Mouse (Mus musculus) MEL (cell line): ENCODE measurements at regions not wholly inside any gene's neighbourhood (a gene's known extent, or its start where the extent isn't known, plus 50 kb on each side); places are given as distances from the start of the nearest gene placed in this dataset.

Experiments used
- DNase-seq: peaks from one replicate; pipeline ENCODE4 v3.0.0; 2011; ENCODE audit warnings: low read depth, low spot score
- H3K27ac ChIP-seq: 2 replicates; pipeline ENCODE4 v1.5.1; 2012; ENCODE audit warnings: low read depth, mild to moderate bottlenecking, control low read depth, low read length, moderate library complexity; ENCODE audit not compliant: control insufficient read depth
- H3K27me3 ChIP-seq, 2 experiments: fragments of 150-350 bp in 1 of 2; sonication (generic) in 1 of 2; 2 replicates each; pipeline ENCODE4 v1.6.1; 2012; ENCODE audit warnings: low read length in 2 of 2, mild to moderate bottlenecking in 2 of 2, improper control_type of control experiment in 1 of 2, moderate library complexity in 1 of 2; ENCODE audit not compliant: insufficient read depth in 2 of 2, control insufficient read depth in 1 of 2
- H3K36me3 ChIP-seq, 2 experiments: 2 replicates each; pipeline ENCODE4 v1.6.1; 2012 to 2014; ENCODE audit warnings: low read length in 2 of 2, improper control_type of control experiment in 1 of 2, inconsistent platforms in 1 of 2, mild to moderate bottlenecking in 1 of 2; ENCODE audit not compliant: insufficient read depth in 2 of 2, control insufficient read depth in 1 of 2
- H3K4me1 ChIP-seq, 2 experiments: fragments of 150-350 bp in 1 of 2; sonication (generic) in 1 of 2; 2 replicates each; pipeline ENCODE4 v1.6.1; 2012; ENCODE audit warnings: low read length in 2 of 2, improper control_type of control experiment in 1 of 2, mild to moderate bottlenecking in 1 of 2; ENCODE audit not compliant: insufficient read depth in 2 of 2, control insufficient read depth in 1 of 2
- H3K4me3 ChIP-seq, 2 experiments: fragments of 150-350 bp in 1 of 2; sonication (generic) in 1 of 2; 2 replicates each; pipeline ENCODE4 v1.5.1; 2012; ENCODE audit warnings: low read depth in 2 of 2, low read length in 2 of 2, mild to moderate bottlenecking in 2 of 2, moderate library complexity in 2 of 2, control low read depth in 1 of 2, improper control_type of control experiment in 1 of 2; ENCODE audit not compliant: control insufficient read depth in 1 of 2, insufficient read depth in 1 of 2
- H3K79me2 ChIP-seq: 2 replicates; pipeline ENCODE4 v1.6.1; 2012; ENCODE audit warnings: mild to moderate bottlenecking, low read length, moderate library complexity; ENCODE audit not compliant: control insufficient read depth, poor library complexity, insufficient read depth
- H3K9ac ChIP-seq: 2 replicates; pipeline ENCODE4 v1.6.1; 2012; ENCODE audit warnings: low read depth, mild to moderate bottlenecking, control low read depth, low read length, moderate library complexity; ENCODE audit not compliant: control insufficient read depth, poor library complexity, severe bottlenecking
- H3K9me3 ChIP-seq: fragments of 150-350 bp; sonication (generic); replicated peaks from 2 replicates; pipeline ENCODE4 v1.6.1; 2012; ENCODE audit warnings: mild to moderate bottlenecking, low read length, improper control_type of control experiment, moderate library complexity; ENCODE audit not compliant: insufficient read depth
- CHD2 ChIP-seq: IDR thresholded peaks from 2 replicates; pipeline ENCODE4 v1.6.1; 2011; ENCODE audit warnings: low read length, improper control_type of control experiment
- E2F4 ChIP-seq: IDR thresholded peaks from 2 replicates; pipeline ENCODE4 v1.6.1; 2011; ENCODE audit warnings: low read depth, low read length, improper control_type of control experiment, borderline replicate concordance
- ETS1 ChIP-seq: IDR thresholded peaks from 2 replicates; pipeline ENCODE4 v1.6.1; 2012; ENCODE audit warnings: low read depth, mild to moderate bottlenecking, inconsistent platforms, low read length, improper control_type of control experiment, moderate library complexity
- MAZ ChIP-seq: IDR thresholded peaks from 2 replicates; pipeline ENCODE4 v1.6.1; 2012; ENCODE audit warnings: low read depth, mild to moderate bottlenecking, inconsistent platforms, low read length, improper control_type of control experiment
- MXI1 ChIP-seq: IDR thresholded peaks from 2 replicates; pipeline ENCODE4 v1.6.1; 2011; ENCODE audit warnings: mild to moderate bottlenecking, low read depth, low read length, improper control_type of control experiment
- NRF1 ChIP-seq: IDR thresholded peaks from 2 replicates; pipeline ENCODE4 v1.6.1; 2014; ENCODE audit warnings: low read depth, mild to moderate bottlenecking, inconsistent platforms, low read length, improper control_type of control experiment, moderate library complexity; ENCODE audit not compliant: poor library complexity, insufficient read depth, severe bottlenecking
- POLR2AphosphoS2 ChIP-seq: IDR thresholded peaks from 2 replicates; pipeline ENCODE4 v1.6.1; 2011; ENCODE audit warnings: low read length, improper control_type of control experiment
- RCOR1 ChIP-seq: IDR thresholded peaks from 2 replicates; pipeline ENCODE4 v1.6.1; 2012; ENCODE audit warnings: low read depth, mild to moderate bottlenecking, inconsistent platforms, low read length, improper control_type of control experiment
- SIN3A ChIP-seq: IDR thresholded peaks from 2 replicates; pipeline ENCODE4 v1.6.1; 2012; ENCODE audit warnings: low read length, improper control_type of control experiment, inconsistent platforms
- TAL1 ChIP-seq: IDR thresholded peaks from 2 replicates; pipeline ENCODE4 v1.6.1; 2012; ENCODE audit warnings: mild to moderate bottlenecking, inconsistent platforms, low read length, moderate library complexity, mixed read lengths
- TCF12 ChIP-seq: IDR thresholded peaks from 2 replicates; pipeline ENCODE4 v1.6.1; 2014; ENCODE audit warnings: low read depth, mild to moderate bottlenecking, inconsistent platforms, low read length, improper control_type of control experiment, moderate library complexity
- USF2 ChIP-seq, 2 experiments: IDR thresholded peaks; 2 replicates each; pipeline ENCODE4 v1.6.1; 2011 to 2012; ENCODE audit warnings: improper control_type of control experiment in 2 of 2, low read length in 2 of 2, borderline replicate concordance in 1 of 2, inconsistent platforms in 1 of 2, low read depth in 1 of 2, mild to moderate bottlenecking in 1 of 2; ENCODE audit not compliant: insufficient read depth in 1 of 2
- ZKSCAN1 ChIP-seq: IDR thresholded peaks from 2 replicates; pipeline ENCODE4 v1.6.1; 2012; ENCODE audit warnings: low read depth, mild to moderate bottlenecking, inconsistent platforms, low read length, improper control_type of control experiment, moderate library complexity
- ZNF384 ChIP-seq: IDR thresholded peaks from 2 replicates; pipeline ENCODE4 v1.6.1; 2012; ENCODE audit warnings: low read depth, mild to moderate bottlenecking, inconsistent platforms, low read length, improper control_type of control experiment

DNA sequence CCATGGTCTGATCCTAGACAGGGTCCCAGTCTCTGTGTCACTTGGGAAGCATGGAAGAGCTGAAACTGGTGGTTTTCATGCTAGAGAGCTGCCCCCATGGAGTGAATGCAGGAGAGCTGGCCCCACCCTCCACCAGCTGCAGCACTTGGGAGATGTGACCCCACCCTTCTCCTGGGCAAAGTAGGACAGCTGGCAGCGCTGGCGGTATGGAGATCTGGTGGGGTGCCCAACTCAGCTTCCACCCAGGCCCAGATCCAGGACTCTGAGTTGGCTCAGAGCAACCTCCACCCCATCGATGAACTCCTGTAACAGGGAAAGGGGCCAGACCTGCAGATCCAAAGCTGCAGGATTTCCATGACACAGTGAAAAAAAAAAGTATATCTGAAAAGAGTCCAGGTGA is 115.3 kb upstream of the Flrt2 start:
- Histone ChIP-seq H3K4me3 (no peak overlapping the region), H3K4me1 (no peaks in the 10 kb centered on the region), H3K27ac (no peak overlapping the region), H3K36me3 (no peaks in the 10 kb centered on the region), H3K9me3 (no peaks in the 10 kb centered on the region), H3K79me2 (no peaks in the 10 kb centered on the region), H3K9ac (no peak overlapping the region), H3K27me3 (no peaks in the 10 kb centered on the region)
- no peak for DNase-seq
- TF ChIP-seq ZNF384: no peak
- TF ChIP-seq POLR2AphosphoS2: no peak
- TF ChIP-seq MXI1: no peak
- TF ChIP-seq SIN3A: no peak
- no peak for TF ChIP-seq CHD2
- no peak for TF ChIP-seq ETS1
- no peak for TF ChIP-seq RCOR1
- no peak for TF ChIP-seq NRF1

DNA sequence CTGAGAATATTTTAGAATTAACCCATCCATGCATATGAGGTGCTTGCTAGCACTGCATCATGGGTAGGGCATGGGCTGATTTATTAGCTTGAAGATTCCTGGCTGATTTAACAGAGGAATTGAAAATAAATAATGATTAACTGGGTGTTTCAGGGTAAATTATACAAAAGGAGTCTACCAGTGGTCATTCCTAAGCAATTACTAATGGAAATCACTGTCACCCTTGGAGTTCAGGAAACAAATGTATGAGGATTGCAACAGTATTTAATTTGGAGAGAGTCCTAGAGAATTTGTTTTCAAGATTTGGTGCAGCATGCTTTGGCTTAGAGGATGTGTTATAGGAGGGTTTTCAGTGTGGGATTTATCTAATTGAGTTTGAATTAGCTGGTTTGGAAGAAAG is 103.0 kb upstream of the Flrt2 start:
- TF ChIP-seq E2F4: no peak
- no peak for TF ChIP-seq USF2 (IDR thresholded peaks at IDR 0.05; ENCODE audit: borderline replicate concordance in 1 of 2, insufficient read depth in 1 of 2, low read depth in 1 of 2, low read length in 2 of 2)
- TF ChIP-seq SIN3A: no peak
- TF ChIP-seq ZKSCAN1: no peak
- no peak for TF ChIP-seq TAL1
- no peak for DNase-seq
- Histone ChIP-seq H3K9ac (no peak overlapping the region), H3K27me3 (no peaks in the 10 kb centered on the region), H3K36me3 (no peaks in the 10 kb centered on the region), H3K9me3 (no peaks in the 10 kb centered on the region), H3K27ac (no peak overlapping the region), H3K4me1 (no peaks in the 10 kb centered on the region), H3K4me3 (no peak overlapping the region), H3K79me2 (no peaks in the 10 kb centered on the region)

DNA sequence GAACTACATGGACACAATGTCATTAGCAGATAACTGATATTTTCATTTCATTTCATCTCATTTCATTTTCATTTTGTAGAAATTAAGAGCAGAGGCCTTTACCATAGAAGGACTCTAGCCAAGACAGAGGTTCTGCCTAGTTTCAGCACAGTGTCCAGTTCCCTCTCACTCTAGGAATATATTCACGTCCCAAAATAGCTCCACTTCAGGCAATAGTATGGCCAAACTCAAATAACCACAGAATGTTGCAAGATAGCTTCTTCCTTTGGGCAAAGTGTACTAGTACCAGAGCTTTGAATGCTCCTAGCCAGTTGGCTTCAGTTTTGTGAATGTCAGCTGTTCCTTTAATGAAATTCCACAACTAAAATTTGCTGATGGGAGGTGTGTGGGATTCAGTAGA is 72.7 kb upstream of the Flrt2 start:
- no peaks in the 10 kb centered on the region for H3K9me3 ChIP-seq
- H3K27ac ChIP-seq: no peak overlapping the region
- no peak for TF ChIP-seq TCF12
- no peak for TF ChIP-seq RCOR1
- TF ChIP-seq MAZ: no peak
- TF ChIP-seq, all 39 proteins: peak for 0
- H3K27me3 ChIP-seq: no peaks in the 10 kb centered on the region
- no peak overlapping the region for H3K4me3 ChIP-seq
- DNase-seq: no peak
- H3K4me1 ChIP-seq: no peaks in the 10 kb centered on the region
- H3K9ac ChIP-seq: no peak overlapping the region
- H3K36me3 ChIP-seq: no peaks in the 10 kb centered on the region
- no peaks in the 10 kb centered on the region for H3K79me2 ChIP-seq
